Mouse (Mus musculus) myocyte (in vitro differentiated cells): Measurements from ENCODE around the gene Gm37240. TPM values are rescaled to one million over a fixed set of nuclear protein-coding genes. Genes with fewer than 3 reads are reported as not detected.

Source experiments
- H3K27me3 ChIP-seq: one replicate; pipeline ENCODE4 v1.6.1; 2011; ENCODE audit not compliant: control insufficient read depth, insufficient read depth, insufficient read length
- H3K36me3 ChIP-seq: one replicate; pipeline ENCODE4 v1.6.1; 2011; ENCODE audit not compliant: control insufficient read depth, insufficient read depth
- H3K4me2 ChIP-seq: one replicate; pipeline ENCODE4 v1.6.1; 2011; ENCODE audit warnings: low read depth, control low read depth
- H3K4me3 ChIP-seq: one replicate; pipeline ENCODE4 v1.5.1; 2011; ENCODE audit warnings: mild to moderate bottlenecking, control low read depth, moderate library complexity
- H3K79me2 ChIP-seq: one replicate; pipeline ENCODE4 v1.6.1; 2011; ENCODE audit not compliant: control insufficient read depth, insufficient read depth
- H3ac ChIP-seq: one replicate; pipeline ENCODE4 v1.6.1; 2011; ENCODE audit not compliant: control insufficient read depth, insufficient read length
- CEBPB ChIP-seq: IDR thresholded peaks from 2 replicates; pipeline ENCODE4 v1.6.1; 2011; ENCODE audit warnings: mild to moderate bottlenecking, moderate library complexity; ENCODE audit not compliant: poor library complexity, insufficient read depth, severe bottlenecking
- E2F4 ChIP-seq: IDR thresholded peaks from one replicate; pipeline ENCODE4 v1.6.1; 2011; ENCODE audit warnings: mild to moderate bottlenecking, control low read depth, moderate library complexity; ENCODE audit not compliant: insufficient read depth
- MAX ChIP-seq: IDR thresholded peaks from one replicate; pipeline ENCODE4 v1.6.1; 2011; ENCODE audit warnings: low read depth, mild to moderate bottlenecking, control low read depth
- MYOD1 ChIP-seq, 3 experiments: IDR thresholded peaks; one replicate each; pipeline ENCODE4 v1.6.1; 2011; ENCODE audit warnings: control low read depth in 2 of 3, low read depth in 2 of 3, mild to moderate bottlenecking in 2 of 3, moderate library complexity in 1 of 3; ENCODE audit not compliant: insufficient read length in 2 of 3, control insufficient read depth in 1 of 3
- MYOG ChIP-seq, 3 experiments: IDR thresholded peaks; one replicate each; pipeline ENCODE4 v1.6.1; 2011; ENCODE audit warnings: control low read depth in 2 of 3, low read depth in 2 of 3, mild to moderate bottlenecking in 2 of 3; ENCODE audit not compliant: insufficient read length in 2 of 3, control insufficient read depth in 1 of 3, insufficient read depth in 1 of 3
- POLR2A ChIP-seq: IDR thresholded peaks from one replicate; pipeline ENCODE4 v1.6.1; 2011; ENCODE audit warnings: low read depth, mild to moderate bottlenecking, control low read depth, moderate library complexity; ENCODE audit not compliant: insufficient read length
- POLR2AphosphoS2 ChIP-seq: IDR thresholded peaks from one replicate; pipeline ENCODE4 v1.6.1; 2011; ENCODE audit warnings: low read depth, control low read depth; ENCODE audit not compliant: insufficient read length
- REST ChIP-seq: IDR thresholded peaks from one replicate; pipeline ENCODE4 v1.6.1; 2011; ENCODE audit warnings: mild to moderate bottlenecking, control low read depth, moderate library complexity; ENCODE audit not compliant: insufficient read depth, insufficient read length
- SRF ChIP-seq: IDR thresholded peaks from one replicate; pipeline ENCODE4 v1.6.1; 2011; ENCODE audit warnings: low read depth; ENCODE audit not compliant: control insufficient read depth, insufficient read length
- TCF12 ChIP-seq: IDR thresholded peaks from one replicate; pipeline ENCODE4 v1.6.1; 2011; ENCODE audit warnings: mild to moderate bottlenecking, control low read depth; ENCODE audit not compliant: poor library complexity, insufficient read depth, severe bottlenecking
- TCF3 ChIP-seq: IDR thresholded peaks from one replicate; pipeline ENCODE4 v1.6.1; 2011; ENCODE audit warnings: low read depth, control low read depth; ENCODE audit not compliant: insufficient read length
- USF1 ChIP-seq: IDR thresholded peaks from one replicate; pipeline ENCODE4 v1.6.1; 2011; ENCODE audit warnings: low read depth, mild to moderate bottlenecking, control low read depth, moderate library complexity
- polyA plus RNA-seq: library from polyadenylated mRNA; unstranded; fragments of >200 nt; fragmentation: generic; extraction: Trizol; gene quantifications from one replicate; pipeline ENCODE4 v1.2.1, GENCODE M21; 2012; ENCODE audit warnings: missing spikeins

Gene Gm37240
- polyA plus RNA-seq, 1 experiment, result 8.7 TPM

DNA sequence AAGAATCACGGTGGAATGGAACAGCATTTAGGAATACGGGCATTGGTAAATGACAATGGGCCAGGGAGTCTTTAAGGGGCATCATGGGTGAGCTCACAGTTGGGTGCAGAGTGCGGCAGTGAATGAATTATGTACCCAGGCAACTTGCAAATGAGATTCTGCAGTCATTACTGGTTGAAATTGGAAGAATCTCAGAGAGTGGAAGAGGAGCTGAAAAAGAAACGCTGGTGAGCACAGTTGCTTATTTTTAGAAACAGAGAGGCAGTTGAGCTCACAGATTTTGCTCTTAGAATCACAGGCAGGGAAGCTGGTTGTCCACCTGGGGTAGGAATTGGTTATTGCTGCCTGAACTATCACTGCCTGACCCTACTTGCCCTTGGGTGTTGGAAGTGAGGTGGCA lies 776.6 kb downstream of the Gm37240 start:
- H3K4me2 ChIP-seq, result no peak overlapping the region
- H3K4me3 ChIP-seq, result no peak overlapping the region
- no peaks in the 10 kb centered on the region for H3K27me3 ChIP-seq
- no peak overlapping the region for H3ac ChIP-seq
- TF ChIP-seq CEBPB (no peak), USF1 (no peak), POLR2A (no peak), MYOG (IDR thresholded peaks at IDR 0.05; ENCODE audit: control insufficient read depth in 1 of 3, insufficient read depth in 1 of 3, insufficient read length in 2 of 3, low read depth in 2 of 3) (no peak), TCF3 (no peak), REST (no peak), MYOD1 (IDR thresholded peaks at IDR 0.05; ENCODE audit: control insufficient read depth in 1 of 3, insufficient read length in 2 of 3, low read depth in 2 of 3) (no peak), SRF (no peak), TCF12 (no peak), MAX (no peak), E2F4 (no peak), POLR2AphosphoS2 (no peak)
- H3K79me2 ChIP-seq, result no peaks in the 10 kb centered on the region
- H3K36me3 ChIP-seq, result no peaks in the 10 kb centered on the region

DNA sequence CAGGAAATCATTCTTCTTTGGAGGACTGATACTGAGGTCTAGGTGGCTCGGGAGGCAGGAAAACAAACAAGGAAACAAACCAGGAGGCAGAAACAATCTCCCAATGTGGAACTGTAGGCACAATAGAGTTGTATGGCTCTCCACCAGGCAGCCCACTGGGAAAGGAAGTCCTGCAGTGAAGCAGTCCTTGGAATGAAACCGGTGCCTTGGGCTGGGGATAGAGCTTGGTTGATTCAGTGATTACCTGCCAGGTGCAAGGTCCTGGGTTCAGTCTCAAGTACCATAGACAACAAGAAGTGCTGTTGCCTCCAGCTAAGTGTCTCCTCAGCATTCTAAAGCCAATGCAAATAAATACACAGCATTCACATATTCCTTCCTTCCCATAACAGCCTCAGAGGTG lies 778.1 kb downstream of the Gm37240 start:
- Histone ChIP-seq H3K36me3 (no peaks in the 10 kb centered on the region), H3K79me2 (no peaks in the 10 kb centered on the region)

GRCm38 (mm10) chr3:85108396-85108795 lies 778.9 kb downstream of the Gm37240 start:
- Histone ChIP-seq H3ac (no peak overlapping the region), H3K79me2 (no peaks in the 10 kb centered on the region), H3K27me3 (no peaks in the 10 kb centered on the region), H3K4me2 (peak overlapping the region; percentile 55), H3K4me3 (no peak overlapping the region), H3K36me3 (no peaks in the 10 kb centered on the region)
- TF ChIP-seq POLR2A (no peak), MYOG (IDR thresholded peaks at IDR 0.05; ENCODE audit: control insufficient read depth in 1 of 3, insufficient read depth in 1 of 3, insufficient read length in 2 of 3, low read depth in 2 of 3) (peak in 1 of 3 experiments; percentile 30), TCF12 (no peak), USF1 (no peak), MAX (no peak), MYOD1 (IDR thresholded peaks at IDR 0.05; ENCODE audit: control insufficient read depth in 1 of 3, insufficient read length in 2 of 3, low read depth in 2 of 3) (peak in 1 of 3 experiments; percentile 26), CEBPB (no peak)

More for the DNA sequence above, 778.1 kb downstream of the Gm37240 start:
- H3K4me3 ChIP-seq, result no peak overlapping the region
- no peak overlapping the region for H3ac ChIP-seq
- TF ChIP-seq MYOG (IDR thresholded peaks at IDR 0.05; ENCODE audit: control insufficient read depth in 1 of 3, insufficient read depth in 1 of 3, insufficient read length in 2 of 3, low read depth in 2 of 3) (no peak), TCF3 (no peak), MAX (no peak), CEBPB (no peak), POLR2AphosphoS2 (no peak)
- H3K4me2 ChIP-seq, result no peak overlapping the region
- no peaks in the 10 kb centered on the region for H3K27me3 ChIP-seq

- Histone ChIP-seq H3K79me2 (no peaks in the 10 kb centered on the region), H3K27me3 (no peaks in the 10 kb centered on the region), H3ac (no peak overlapping the region), H3K4me3 (no peak overlapping the region), H3K4me2 (no peak overlapping the region), H3K36me3 (no peaks in the 10 kb centered on the region)
- TF ChIP-seq REST (no peak), CEBPB (no peak)
Measured at GRCm38 (mm10) chr3:85106956-85107355, 780.4 kb downstream of the Gm37240 start.

DNA sequence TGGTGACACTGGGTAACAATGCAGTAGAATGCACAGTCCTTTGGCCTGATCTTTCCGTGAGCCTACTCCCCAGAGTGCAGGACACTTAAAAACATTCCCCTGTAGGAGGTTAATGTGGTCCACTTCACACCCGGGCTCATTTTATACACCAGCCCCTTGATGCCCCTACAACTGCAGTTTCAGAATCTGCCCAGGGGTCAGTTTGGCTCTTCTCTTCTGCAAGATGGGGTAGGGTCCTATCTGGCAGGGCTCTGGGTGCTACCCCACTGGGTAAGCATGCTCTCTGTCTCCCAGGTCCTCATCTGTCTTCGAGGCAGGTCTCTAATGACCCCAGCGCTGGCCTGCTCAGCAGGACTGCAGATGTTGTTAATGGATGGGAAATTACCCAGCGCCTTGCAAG lies 783.0 kb downstream of the Gm37240 start:
- Histone ChIP-seq H3K79me2 (no peaks in the 10 kb centered on the region), H3K4me3 (no peak overlapping the region), H3K36me3 (no peaks in the 10 kb centered on the region), H3K4me2 (no peak overlapping the region), H3ac (no peak overlapping the region), H3K27me3 (no peaks in the 10 kb centered on the region)
- TF ChIP-seq MYOG (IDR thresholded peaks at IDR 0.05; ENCODE audit: control insufficient read depth in 1 of 3, insufficient read depth in 1 of 3, insufficient read length in 2 of 3, low read depth in 2 of 3) (no peak), E2F4 (no peak), POLR2AphosphoS2 (no peak), TCF12 (no peak), TCF3 (no peak), SRF (no peak), REST (no peak), MYOD1 (IDR thresholded peaks at IDR 0.05; ENCODE audit: control insufficient read depth in 1 of 3, insufficient read length in 2 of 3, low read depth in 2 of 3) (no peak), CEBPB (no peak), MAX (no peak), USF1 (no peak), POLR2A (no peak)
